11 mouse cellular contexts compared by ENCODE assay signal in genomic region chr5:120280321-120280720, GRCm38 (mm10).
DNase-seq lines count a peak whose midpoint lies in the region; ATAC-seq and TF ChIP-seq lines count a peak whose summit lies in the region.
"Had no signal": no experiment of that assay in that cellular context is flagged by ENCODE, and none has a peak within 500 bp of the region (broad histone marks: within the 10 kb centered on the region; RNA-seq: fewer than 3 reads in every experiment).

No protein-coding gene starts in this region.

- no peak for TF ChIP-seq EP300 in lung, postnatal 0 days (IDR thresholded peaks at IDR 0.05)

- peak overlapping the region; percentile 7; the same call in 1 of the 2 replicates for H3K4me2 ChIP-seq in kidney, postnatal 0 days (ENCODE audit: low read length)
- peak overlapping the region; percentile 21; the same call in 1 of the 2 replicates for H3K4me2 ChIP-seq in forebrain, embryonic 14.5 days (ENCODE audit: low read length)
- H3K4me2 ChIP-seq in limb, embryonic 12.5 days: peak overlapping the region; percentile 42
- H3K4me2 ChIP-seq in neural tube, embryonic 12.5 days (replicated peaks): peak overlapping the region; percentile 41
- no peak overlapping the region for H3K4me2 ChIP-seq in lung, postnatal 0 days (replicated peaks; ENCODE audit: low read depth, low read length)

- H3K27me3 ChIP-seq in kidney, postnatal 0 days (ENCODE audit: insufficient read depth, low read length): peaks cover 3% of the 10 kb centered on the region; the same call in 1 of the 2 replicates
- peaks cover 12% of the 10 kb centered on the region; the same call in 1 of the 2 replicates for H3K27me3 ChIP-seq in forebrain, embryonic 14.5 days (replicated peaks; ENCODE audit: control insufficient read depth, insufficient read depth, low read length)
- H3K27me3 ChIP-seq in limb, embryonic 12.5 days: peaks cover 92% of the 10 kb centered on the region
- H3K27me3 ChIP-seq in neural tube, embryonic 12.5 days (replicated peaks): peaks cover 40% of the 10 kb centered on the region
- peaks cover 18% of the 10 kb centered on the region; the same call in 1 of the 2 replicates for H3K27me3 ChIP-seq in lung, postnatal 0 days (replicated peaks; ENCODE audit: insufficient read depth, low read length)

- H3K4me1 ChIP-seq in kidney, postnatal 0 days (replicated peaks; ENCODE audit: insufficient read depth, low read length): peaks cover 4% of the 10 kb centered on the region; the same call in 1 of the 2 replicates
- peaks cover 7% of the 10 kb centered on the region; the same call in 1 of the 2 replicates for H3K4me1 ChIP-seq in forebrain, embryonic 14.5 days (ENCODE audit: control insufficient read depth, insufficient read depth, low read length)
- peaks cover 16% of the 10 kb centered on the region for H3K4me1 ChIP-seq in limb, embryonic 12.5 days (replicated peaks)
- peaks cover 45% of the 10 kb centered on the region for H3K4me1 ChIP-seq in neural tube, embryonic 12.5 days
- no peaks in the 10 kb centered on the region for H3K4me1 ChIP-seq in lung, postnatal 0 days (ENCODE audit: insufficient read depth, low read depth, low read length)

- H3K27ac ChIP-seq in kidney, postnatal 0 days: no peak overlapping the region
- no peak overlapping the region for H3K27ac ChIP-seq in forebrain, embryonic 14.5 days (ENCODE audit: low read depth, low read length)
- no peak overlapping the region for H3K27ac ChIP-seq in limb, embryonic 12.5 days
- peak overlapping the region; percentile 59; the same call in 1 of the 2 replicates for H3K27ac ChIP-seq in neural tube, embryonic 12.5 days
- no peak overlapping the region for H3K27ac ChIP-seq in lung, postnatal 0 days (ENCODE audit: low read length)

- H3K9me3 ChIP-seq in kidney, postnatal 0 days (replicated peaks; ENCODE audit: low read length): no peaks in the 10 kb centered on the region
- no peaks in the 10 kb centered on the region for H3K9me3 ChIP-seq in forebrain, embryonic 14.5 days (replicated peaks; ENCODE audit: control insufficient read depth, low read length)
- H3K9me3 ChIP-seq in limb, embryonic 12.5 days: no peaks in the 10 kb centered on the region
- no peaks in the 10 kb centered on the region for H3K9me3 ChIP-seq in neural tube, embryonic 12.5 days
- H3K9me3 ChIP-seq in lung, postnatal 0 days (ENCODE audit: low read length): no peaks in the 10 kb centered on the region

- no peak for TF ChIP-seq CTCF in kidney, postnatal 0 days (IDR thresholded peaks at IDR 0.05; ENCODE audit: low read depth)
- TF ChIP-seq CTCF in lung, postnatal 0 days (IDR thresholded peaks at IDR 0.05): no peak

- no peak for DNase-seq in kidney, postnatal 0 days (ENCODE audit: low spot score)
- no peak for DNase-seq in kidney, adult 11 months
- DNase-seq in forebrain, embryonic 14.5 days (ENCODE audit: low spot score): no peak
- DNase-seq in lung, postnatal 14 days: no peak
- no peak for DNase-seq in lung, postnatal 0 days (ENCODE audit: low spot score)
- DNase-seq: heart, postnatal 14 days; lung, postnatal 36 days; thymus, postnatal 36 days had no signal

- no peak overlapping the region for H3K4me3 ChIP-seq in kidney, postnatal 0 days (replicated peaks; ENCODE audit: low read depth, low read length)
- no peak overlapping the region for H3K4me3 ChIP-seq in forebrain, embryonic 14.5 days (ENCODE audit: low read depth, low read length)
- H3K4me3 ChIP-seq in limb, embryonic 12.5 days (replicated peaks): 0 out of 2 replicates have a peak overlapping the region, but pooled peaks have one; percentile 3
- H3K4me3 ChIP-seq in neural tube, embryonic 12.5 days: no peak overlapping the region
- no peak overlapping the region for H3K4me3 ChIP-seq in lung, postnatal 0 days (ENCODE audit: low read depth, low read length)

- H3K9ac ChIP-seq in kidney, postnatal 0 days (ENCODE audit: low read depth, low read length): no peak overlapping the region
- no peak overlapping the region for H3K9ac ChIP-seq in forebrain, embryonic 14.5 days (ENCODE audit: low read length)
- H3K9ac ChIP-seq in limb, embryonic 12.5 days (replicated peaks): no peak overlapping the region
- peak overlapping the region; percentile 26; the same call in 1 of the 2 replicates for H3K9ac ChIP-seq in neural tube, embryonic 12.5 days
- H3K9ac ChIP-seq in lung, postnatal 0 days (replicated peaks; ENCODE audit: low read depth): no peak overlapping the region

- no peak for ATAC-seq in kidney, postnatal 0 days (replicated peaks; ENCODE audit: low FRiP score, low read depth)
- ATAC-seq in forebrain, embryonic 14.5 days: no peak
- no peak for ATAC-seq in limb, embryonic 12.5 days (ENCODE audit: insufficient number of reproducible peaks, insufficient read depth, low FRiP score, low TSS enrichment, low read depth)
- no peak for ATAC-seq in neural tube, embryonic 12.5 days (ENCODE audit: low FRiP score, low read depth)
- ATAC-seq in megakaryocyte, adult 5-6 weeks (ENCODE audit: poor library complexity, severe bottlenecking): no peak
- no peak for ATAC-seq in lung, postnatal 0 days

- no peaks in the 10 kb centered on the region for H3K36me3 ChIP-seq in kidney, postnatal 0 days (ENCODE audit: insufficient read depth, low read length)
- H3K36me3 ChIP-seq in forebrain, embryonic 14.5 days (ENCODE audit: control insufficient read depth, insufficient read depth, low read length): no peaks in the 10 kb centered on the region
- H3K36me3 ChIP-seq in limb, embryonic 12.5 days: no peaks in the 10 kb centered on the region
- no peaks in the 10 kb centered on the region for H3K36me3 ChIP-seq in neural tube, embryonic 12.5 days
- no peaks in the 10 kb centered on the region for H3K36me3 ChIP-seq in lung, postnatal 0 days (ENCODE audit: insufficient read depth, low read length)

- WGBS in kidney, postnatal 0 days: under 1% methylated on average over 13 of the region's 13 CpGs
- 5% methylated on average over 13 of the region's 13 CpGs for WGBS in forebrain, embryonic 14.5 days
- WGBS in limb, embryonic 12.5 days: 2% methylated on average over 13 of the region's 13 CpGs
- WGBS in neural tube, embryonic 12.5 days: under 1% methylated on average over 13 of the region's 13 CpGs
- WGBS in lung, postnatal 0 days: 4% methylated on average over 13 of the region's 13 CpGs
